Mouse (Mus musculus) layer of hippocampus, adult 9-10 months (tissue): ENCODE data around the gene Rps27a.

Experiments used
- DNase-seq: peaks from one replicate; pipeline ENCODE4 v3.0.0; 2022; ENCODE audit warnings: low spot score

Gene Rps27a

DNA sequence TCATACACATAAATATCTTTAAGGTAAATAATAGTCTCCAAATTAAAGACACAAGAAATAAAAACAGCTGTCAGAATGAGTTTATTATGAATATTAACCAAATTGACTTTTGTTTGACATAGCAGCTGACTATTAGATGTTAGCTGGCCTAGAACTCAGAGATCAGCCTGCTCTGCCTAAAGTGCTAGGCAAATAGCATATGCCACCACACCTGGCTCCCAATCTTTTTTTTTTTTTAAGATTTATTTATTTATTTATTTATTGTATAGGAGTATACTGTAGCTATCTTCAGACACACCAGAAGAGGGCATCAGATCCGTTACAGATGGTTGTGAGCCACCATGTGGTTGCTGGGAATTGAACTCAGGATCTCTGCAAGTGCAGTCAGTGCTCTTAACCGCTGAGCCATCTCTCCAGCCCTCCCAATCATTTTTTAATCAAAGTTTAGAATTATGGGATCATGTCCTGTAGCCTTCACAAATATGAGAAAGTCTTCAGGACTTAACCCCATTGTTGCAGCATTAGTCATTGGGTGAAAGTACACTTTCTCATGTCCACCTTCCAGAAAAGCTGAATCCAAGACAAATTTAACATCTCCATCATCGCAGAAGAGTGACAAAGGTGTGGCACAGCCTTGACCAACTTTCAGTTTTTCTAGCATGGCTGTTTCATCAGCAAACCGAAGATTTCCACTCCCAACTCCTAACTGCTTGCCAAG, 34.9 kb downstream of the Rps27a start:
- no peak for DNase-seq

DNA sequence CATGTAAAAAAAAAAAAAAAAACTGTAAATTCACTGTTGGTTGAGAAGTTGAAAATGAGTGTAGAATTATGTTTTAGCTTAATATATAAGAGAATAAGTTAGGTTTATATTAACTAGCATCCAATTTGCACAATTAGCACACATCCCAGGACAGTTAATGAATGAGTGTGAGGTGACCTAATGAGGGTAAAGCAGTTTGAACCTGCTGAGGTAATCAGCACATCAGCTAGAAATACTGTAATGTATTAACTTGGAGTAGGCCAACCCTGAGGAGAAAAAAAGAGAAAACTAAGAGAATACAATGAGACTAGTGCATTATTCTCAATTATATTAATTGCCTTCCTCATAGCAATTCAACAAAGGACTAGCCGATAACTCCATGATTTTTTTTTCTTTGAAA, 38.5 kb downstream of the Rps27a start:
- no peak for DNase-seq

DNA sequence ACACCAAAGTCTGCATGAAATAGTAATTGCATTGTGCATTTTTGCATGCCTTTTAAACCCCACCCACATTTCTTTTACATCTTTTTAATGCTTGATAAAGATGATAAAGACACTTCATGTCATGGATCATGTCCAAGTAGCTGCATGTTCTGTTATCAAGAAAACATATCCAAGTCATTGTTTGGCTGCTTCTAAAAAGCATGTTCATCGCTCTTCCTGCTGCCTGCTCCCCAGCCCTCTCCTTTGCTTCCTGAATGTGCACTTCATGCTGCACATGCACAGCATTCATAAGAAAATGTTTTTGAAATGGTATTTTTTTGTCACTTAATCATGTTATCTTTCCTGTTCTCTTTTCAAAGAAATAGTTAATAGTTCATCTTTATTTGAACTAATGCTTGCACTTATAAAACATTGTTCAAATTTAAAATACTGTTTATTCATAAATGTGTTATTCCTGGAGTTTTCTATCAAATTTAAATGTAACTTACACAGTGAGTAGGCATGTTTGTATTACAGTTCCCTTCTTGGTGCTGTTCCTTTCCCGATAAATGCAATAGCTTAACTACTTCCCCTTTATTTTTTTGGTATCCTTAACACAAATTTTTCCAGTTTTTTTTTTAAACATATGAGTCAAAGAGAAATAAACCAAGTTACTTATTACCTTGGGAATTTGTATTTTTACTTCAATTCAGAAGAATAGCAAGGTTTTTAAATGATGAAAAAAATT, 42.8 kb downstream of the Rps27a start:
- DNase-seq: no peak

DNA sequence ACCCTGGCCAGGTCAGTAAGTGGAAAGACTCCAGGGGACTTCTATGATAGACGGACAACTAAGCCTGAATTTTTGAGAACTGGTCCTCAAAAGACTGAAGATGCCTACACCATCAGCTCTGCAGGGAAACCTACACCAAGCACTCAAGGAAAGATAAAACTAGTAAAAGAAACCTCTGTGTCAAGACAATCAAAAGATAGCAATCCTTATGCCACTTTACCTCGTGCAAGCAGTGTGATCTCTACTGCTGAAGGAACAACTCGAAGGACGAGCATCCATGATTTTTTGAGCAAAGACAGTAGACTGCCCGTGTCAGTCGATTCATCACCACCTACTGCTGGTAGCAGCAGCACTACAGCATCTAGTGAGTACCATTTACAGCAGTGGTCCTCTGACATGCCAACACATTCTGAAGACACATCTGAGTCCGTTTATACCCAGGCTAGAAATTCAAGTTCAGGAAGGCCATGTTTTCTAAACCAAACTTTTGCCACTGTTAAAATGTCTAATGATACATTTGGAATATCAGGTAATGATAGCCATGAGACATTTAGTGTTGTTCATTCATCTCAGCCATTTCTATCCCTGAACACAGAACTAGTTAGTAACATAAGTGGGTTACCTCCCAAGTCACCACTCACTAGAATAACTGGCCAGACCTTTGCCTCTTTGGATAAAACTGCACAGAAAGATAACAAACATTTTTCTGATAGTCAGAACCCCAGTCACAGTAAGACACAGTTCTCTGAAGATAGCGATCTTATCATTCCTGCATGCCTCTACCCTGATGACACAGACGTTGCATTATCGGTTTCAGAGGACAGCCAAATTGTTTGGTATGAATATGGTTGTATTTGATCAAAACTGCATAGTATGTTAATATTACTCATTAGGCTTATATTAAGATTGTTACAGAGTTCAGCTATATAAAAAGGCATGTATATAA, 43.7 kb downstream of the Rps27a start:
- no peak for DNase-seq

DNA sequence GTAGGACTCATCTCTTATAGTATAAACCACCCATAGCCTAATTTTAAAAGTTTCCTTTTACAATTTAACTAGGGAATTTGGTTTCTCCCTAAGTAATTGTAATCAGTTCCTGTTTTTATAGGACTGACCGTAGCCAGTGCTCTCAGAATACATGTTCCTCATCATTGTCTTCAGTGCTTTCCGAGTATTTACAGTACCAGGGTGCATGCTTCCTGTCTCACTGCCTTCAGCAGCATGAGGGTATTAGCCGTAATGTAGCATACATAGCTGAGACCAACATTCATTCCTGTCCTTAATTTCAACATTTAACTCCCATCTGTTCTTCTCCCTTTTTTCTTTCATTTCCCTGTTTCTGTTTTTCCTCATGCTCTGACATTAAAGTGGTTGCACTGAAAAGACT, 50.9 kb downstream of the Rps27a start:
- no peak for DNase-seq
